Mouse (Mus musculus): ENCODE data around the gene Plxnd1.

The Plxnd1 gene

GRCm38 (mm10) chr6:115982889-115983288 lies 11.9 kb downstream of the Plxnd1 start:
- WGBS = 73% methylated on average over 7 of the region's 7 CpGs

- WGBS = 70% methylated on average over 8 of the region's 8 CpGs
Measured at GRCm38 (mm10) chr6:115978596-115978995, 16.2 kb downstream of the Plxnd1 start.

DNA sequence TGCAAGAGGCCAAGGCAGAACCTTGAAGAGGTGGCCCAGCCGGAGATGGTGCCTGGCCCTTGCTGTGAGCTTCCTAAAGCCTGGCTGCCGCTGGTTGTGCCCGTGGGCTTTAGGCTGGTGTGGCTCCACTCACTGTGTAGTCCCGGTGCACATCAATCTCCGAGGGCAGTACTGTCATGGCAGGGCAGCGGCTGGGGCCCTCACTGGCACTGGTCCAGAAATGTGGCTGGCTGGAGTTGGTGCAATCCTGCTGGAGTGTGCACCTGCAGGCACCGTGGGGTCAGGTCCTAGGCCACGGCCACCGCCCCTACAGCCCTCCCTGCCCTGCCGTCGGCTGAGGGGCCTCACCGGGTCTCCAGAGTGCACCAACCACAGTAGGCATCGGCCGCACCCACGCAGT lies 17.0 kb downstream of the Plxnd1 start:
- WGBS = 90% methylated on average over 15 of the region's 15 CpGs

DNA sequence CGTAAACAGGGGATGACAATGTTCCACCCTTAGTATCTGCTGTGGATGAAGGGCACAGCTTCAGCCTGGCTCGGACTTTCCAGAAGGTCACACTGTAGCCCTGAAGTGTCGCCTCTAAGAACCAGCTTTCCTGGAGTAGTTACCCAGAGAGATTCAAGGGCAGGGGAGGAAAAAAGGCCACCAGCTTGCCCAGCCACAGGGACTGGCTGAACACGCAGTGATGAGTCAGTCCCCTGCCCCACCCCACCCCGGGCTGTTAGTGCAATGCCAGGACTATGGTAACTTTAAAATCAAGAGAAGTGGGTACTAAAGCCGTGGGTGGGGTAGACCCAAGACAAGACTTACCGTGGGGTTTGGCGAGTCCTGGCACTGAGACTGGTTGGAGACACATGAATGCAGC lies 19.2 kb downstream of the Plxnd1 start:
- WGBS = 80% methylated on average over 8 of the region's 8 CpGs

GRCm38 (mm10) chr6:115973881-115974662 lies 20.7 kb downstream of the Plxnd1 start:
- WGBS = 60% methylated on average over 16 of the region's 16 CpGs

GRCm38 (mm10) chr6:115973139-115973875 lies 21.5 kb downstream of the Plxnd1 start:
- WGBS = 76% methylated on average over 15 of the region's 15 CpGs

GRCm38 (mm10) chr6:115972083-115972764 lies 22.6 kb downstream of the Plxnd1 start:
- 73% methylated on average over 7 of the region's 7 CpGs for whole genome bisulfite sequencing

DNA sequence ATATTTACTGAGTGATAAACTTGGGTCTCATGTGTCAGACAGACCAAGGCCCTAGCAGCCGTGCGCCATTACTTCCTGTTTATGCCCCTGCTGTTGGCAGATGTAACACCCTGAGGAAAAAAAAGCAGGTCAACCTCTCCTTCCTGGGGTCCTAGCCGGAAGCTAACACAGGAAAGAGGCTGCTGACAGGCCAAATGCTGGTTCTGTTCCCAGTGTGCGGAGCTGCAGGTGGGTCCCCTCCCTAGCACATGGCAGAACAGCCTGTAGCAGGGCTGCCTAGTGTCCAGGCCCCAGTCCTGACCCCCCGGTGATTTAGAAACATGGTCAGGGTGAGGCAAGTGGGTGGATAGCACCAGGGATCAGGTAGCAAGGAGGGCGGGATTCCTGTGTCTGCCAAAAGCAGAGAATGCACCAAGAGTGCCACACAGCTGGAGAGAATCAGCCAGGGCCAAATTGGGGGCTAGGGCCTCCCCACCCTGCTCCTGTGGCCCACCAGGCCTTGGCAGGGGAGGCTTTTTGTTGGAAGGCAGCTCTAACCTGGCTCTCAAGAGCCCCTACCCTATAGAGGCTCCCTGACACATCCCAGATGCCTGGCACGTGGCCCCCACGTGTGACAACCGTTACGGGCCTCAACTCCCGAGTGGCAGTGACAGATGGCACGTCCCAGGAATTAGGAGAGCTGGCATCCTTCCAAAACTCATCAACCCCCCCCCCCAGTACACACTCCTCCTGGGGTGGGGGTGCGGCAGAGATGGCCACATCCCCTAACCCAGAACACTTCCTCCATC lies 23.3 kb downstream of the Plxnd1 start:
- 53% methylated on average over 13 of the region's 13 CpGs for WGBS

GRCm38 (mm10) chr6:115969952-115970351 lies 24.9 kb downstream of the Plxnd1 start:
- WGBS = 77% methylated on average over 6 of the region's 6 CpGs

- 84% methylated on average over 9 of the region's 9 CpGs for WGBS
Measured at GRCm38 (mm10) chr6:115969103-115969502, 25.7 kb downstream of the Plxnd1 start.

DNA sequence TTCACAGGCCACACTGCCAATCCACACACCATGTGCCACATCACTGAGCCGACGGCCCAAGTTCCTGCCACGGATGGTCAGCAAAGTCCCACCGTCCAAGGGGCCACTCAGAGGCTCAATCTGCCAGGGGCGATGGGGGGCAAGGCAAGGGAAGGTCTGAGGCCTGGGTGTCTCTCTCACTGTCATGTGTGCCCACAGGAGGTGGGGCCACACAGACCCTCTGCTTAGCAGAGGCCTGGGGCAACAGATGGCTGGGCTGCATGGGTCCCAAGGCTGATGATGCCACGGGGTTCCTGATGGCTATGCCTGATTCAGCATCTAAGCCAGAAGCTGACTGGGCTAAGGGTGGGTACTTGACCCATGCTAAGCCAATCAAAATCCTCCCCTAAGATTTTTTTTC lies 26.1 kb downstream of the Plxnd1 start:
- whole genome bisulfite sequencing = 88% methylated on average over 6 of the region's 6 CpGs

DNA sequence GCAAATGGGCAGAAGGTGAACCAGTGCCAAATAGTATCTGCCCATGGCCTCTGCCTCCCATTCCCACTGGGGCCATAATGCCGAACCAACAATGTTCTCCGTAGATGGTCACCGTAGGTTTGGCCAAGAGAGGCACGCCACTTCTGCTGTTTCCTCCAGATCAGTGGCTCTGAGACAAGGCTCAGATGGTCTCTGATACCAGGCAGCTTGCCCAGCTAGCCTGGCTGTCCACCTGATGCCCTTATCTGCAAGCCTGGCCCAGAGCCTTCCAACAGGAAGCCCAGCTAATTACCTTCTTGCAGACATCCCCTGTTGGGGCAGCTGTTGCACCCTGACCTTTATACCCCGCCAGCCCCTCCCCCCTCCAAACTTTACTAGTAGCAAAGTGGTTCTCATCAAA lies 26.7 kb downstream of the Plxnd1 start:
- 85% methylated on average over 5 of the region's 5 CpGs for WGBS

GRCm38 (mm10) chr6:115967291-115967880 lies 27.4 kb downstream of the Plxnd1 start:
- WGBS = 83% methylated on average over 15 of the region's 15 CpGs

GRCm38 (mm10) chr6:115966227-115966966 lies 28.4 kb downstream of the Plxnd1 start:
- WGBS = 83% methylated on average over 19 of the region's 19 CpGs

DNA sequence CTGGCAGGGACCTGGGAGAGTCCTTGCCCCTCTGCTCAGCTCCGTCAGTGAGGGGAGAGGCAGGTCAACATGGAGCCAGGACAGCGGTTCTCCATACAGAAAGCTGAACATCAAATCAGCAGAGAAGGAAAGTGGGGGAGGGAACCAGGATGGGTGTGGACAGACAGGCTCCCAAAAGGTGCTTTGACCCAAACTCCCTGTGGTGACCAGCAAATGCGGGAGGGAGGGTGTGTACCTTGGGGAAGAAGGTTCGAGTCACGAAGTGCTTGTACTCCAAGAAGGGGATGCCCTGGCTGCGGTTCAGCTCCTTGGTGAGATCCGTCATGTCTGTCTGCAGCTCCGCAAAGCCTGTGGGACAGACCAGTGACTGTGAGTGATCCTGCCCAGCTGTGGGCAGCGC lies 31.1 kb downstream of the Plxnd1 start:
- 84% methylated on average over 9 of the region's 9 CpGs for WGBS

- 56% methylated on average over 23 of the region's 23 CpGs for WGBS
Measured at GRCm38 (mm10) chr6:115962439-115963085, 32.2 kb downstream of the Plxnd1 start.

DNA sequence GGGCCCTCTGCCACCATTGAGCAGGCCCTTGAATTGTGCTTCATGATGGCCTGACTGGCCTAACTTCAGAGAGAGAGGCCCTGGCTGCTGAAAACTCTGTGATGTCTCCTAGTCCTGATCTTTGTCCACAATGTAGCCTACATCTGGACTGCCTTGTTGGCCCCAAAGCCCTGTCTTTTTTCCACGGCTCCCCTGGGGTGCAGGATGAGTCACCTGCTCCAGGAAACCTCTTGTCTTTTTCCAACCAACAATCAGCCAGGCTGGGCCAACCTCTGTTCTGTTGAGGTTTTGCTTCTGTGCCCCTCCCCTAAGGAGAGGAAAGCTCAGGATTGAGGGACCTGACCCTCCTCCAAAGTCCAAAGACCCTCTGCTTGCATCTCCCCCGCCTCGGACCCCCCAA lies 33.1 kb downstream of the Plxnd1 start:
- whole genome bisulfite sequencing = 95% methylated on average over 3 of the region's 3 CpGs

DNA sequence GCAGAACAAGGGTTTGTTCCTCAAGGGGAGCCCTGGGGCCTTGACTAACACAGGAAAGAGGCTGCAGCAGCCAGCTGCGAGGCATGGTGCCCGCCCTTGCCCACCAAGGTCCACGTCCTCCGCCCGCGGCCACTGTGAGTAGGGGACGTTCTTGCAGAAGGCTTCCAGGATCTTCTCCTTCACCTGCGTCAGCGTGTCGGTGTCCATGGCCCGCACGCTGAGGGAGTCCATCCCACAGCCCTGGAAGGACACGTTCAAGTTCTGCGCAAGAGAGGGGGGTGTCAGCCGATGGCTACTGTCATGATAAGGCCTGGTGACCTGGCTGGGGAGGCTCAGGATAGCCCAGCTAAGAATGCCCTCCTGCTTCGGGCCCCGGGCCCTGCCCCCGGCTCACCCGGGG lies 34.5 kb downstream of the Plxnd1 start:
- 95% methylated on average over 19 of the region's 19 CpGs for WGBS

GRCm38 (mm10) chr6:115959151-115959691 lies 35.6 kb downstream of the Plxnd1 start:
- WGBS = 55% methylated on average over 7 of the region's 7 CpGs

- WGBS = 91% methylated on average over 9 of the region's 9 CpGs
Measured at GRCm38 (mm10) chr6:115958445-115958844, 36.4 kb downstream of the Plxnd1 start.

All from cerebral cortex, adult 2 months (tissue).